Mouse (Mus musculus) midbrain, embryonic 10.5 days (tissue): ENCODE measurements around the gene Cfap99. TPM values are rescaled to one million over a fixed set of nuclear protein-coding genes. Genes with fewer than 3 reads are reported as not detected.

Experiments used
- DNase-seq: peaks from one replicate; pipeline ENCODE4 v3.0.0-alpha.2; 2017; ENCODE audit warnings: low spot score
- H3K27ac ChIP-seq: fragments of 300-500 bp; sonication (generic); replicated peaks from 2 replicates; pipeline ENCODE4 v1.5.1; 2016; ENCODE audit warnings: mild to moderate bottlenecking
- H3K27me3 ChIP-seq: fragments of 300-500 bp; sonication (generic); 2 replicates; pipeline ENCODE4 v1.6.1; 2016; ENCODE audit warnings: low read depth, mild to moderate bottlenecking; ENCODE audit not compliant: poor library complexity, severe bottlenecking
- H3K36me3 ChIP-seq: fragments of 300-500 bp; sonication (generic); 2 replicates; pipeline ENCODE4 v1.6.1; 2016; ENCODE audit warnings: mild to moderate bottlenecking, moderate library complexity
- H3K4me1 ChIP-seq: fragments of 300-500 bp; sonication (generic); 2 replicates; pipeline ENCODE4 v1.6.1; 2016
- H3K4me3 ChIP-seq: fragments of 300-500 bp; sonication (generic); 2 replicates; pipeline ENCODE4 v1.5.1; 2016; ENCODE audit warnings: mild to moderate bottlenecking, moderate library complexity
- H3K9me3 ChIP-seq: fragments of 300-500 bp; sonication (generic); replicated peaks from 2 replicates; pipeline ENCODE4 v1.6.1; 2016; ENCODE audit warnings: mild to moderate bottlenecking
- WGBS: fragments of 180-500 bp; shearing (Covaris S2); methylation state at CpG from one replicate; pipeline ENCODE4 v1.1.7; 2016; 5-methylcytosine and 5-hydroxymethylcytosine counted together
- polyA plus RNA-seq: library from polyadenylated mRNA; unstranded; fragments of >200 nt; fragmentation: Nextera tagmentation; extraction: Ambion mirVana; gene quantifications from 2 replicates; pipeline ENCODE4 v1.2.1, GENCODE M21; 2016

Gene Cfap99
- polyA plus RNA-seq = not detected in 2 replicates

- no peaks in the 10 kb centered on the region for H3K36me3 ChIP-seq
- peak within 1 kb of the TSS; percentile 78 for H3K4me3 ChIP-seq
- peak; percentile 89 for DNase-seq
- H3K9me3 ChIP-seq = no peaks in the 10 kb centered on the region
- H3K27me3 ChIP-seq = peaks cover 76% of the 10 kb centered on the region
- under 1% methylated on average over 83 of the region's 83 CpGs for WGBS
- H3K4me1 ChIP-seq = peaks cover 32% of the 10 kb centered on the region
- peak within 1 kb of the TSS; percentile 61 for H3K27ac ChIP-seq
These were observed at the start of gene Cfap99, which contains the start of gene Zfyve28 for GRCm38 (mm10) chr5:34288154-34288716. Gene Cfap99 (plus strand): TSS chr5:34288600. Gene Zfyve28 (minus strand): TSS chr5:34288449.

DNA sequence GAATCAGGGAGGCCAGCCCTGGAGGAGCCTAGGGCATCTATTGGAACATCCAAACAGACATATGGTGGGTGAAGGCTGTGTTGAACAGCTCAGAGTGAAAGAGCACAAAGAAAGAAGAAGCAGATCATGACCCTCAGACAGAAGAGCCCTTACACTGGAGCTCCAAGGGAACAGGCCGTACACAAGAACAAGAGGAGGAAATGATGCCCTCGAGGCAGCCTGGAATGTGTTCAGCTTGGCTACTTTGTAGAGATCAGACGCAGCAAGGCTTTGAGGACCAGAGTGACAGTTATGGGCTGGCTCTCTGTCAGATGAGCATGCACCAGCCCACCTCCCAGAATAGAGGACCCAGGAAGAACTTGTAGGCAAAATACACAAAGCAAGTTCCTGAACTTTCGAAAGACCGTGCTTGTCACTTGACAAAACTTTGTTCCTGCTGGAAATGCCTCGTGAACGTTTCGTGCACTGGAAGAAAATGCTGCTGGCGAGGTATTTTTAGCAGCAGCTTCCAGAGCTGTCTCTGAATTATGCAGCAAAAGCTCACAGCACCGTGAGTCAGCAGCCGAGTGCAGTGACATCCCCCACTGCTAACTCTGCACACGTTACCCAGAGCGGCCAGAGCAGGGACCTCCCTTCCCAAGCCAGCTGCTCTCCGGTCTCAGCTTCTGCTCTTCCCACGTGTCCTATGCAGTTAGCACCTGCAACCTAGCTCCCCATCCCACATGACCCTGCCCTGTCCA, 46.0 kb upstream of the Cfap99 start:
- Histone ChIP-seq H3K4me3 (no peak overlapping the region), H3K9me3 (no peaks in the 10 kb centered on the region), H3K27ac (no peak overlapping the region), H3K36me3 (no peaks in the 10 kb centered on the region), H3K27me3 (no peaks in the 10 kb centered on the region), H3K4me1 (peaks cover 11% of the 10 kb centered on the region; the same call in 1 of the 2 replicates)
- DNase-seq = no peak
- 65% methylated on average over 15 of the region's 15 CpGs for WGBS

GRCm38 (mm10) chr5:34243062-34243461, 45.3 kb upstream of the Cfap99 start:
- no peaks in the 10 kb centered on the region for H3K36me3 ChIP-seq
- H3K27ac ChIP-seq = no peak overlapping the region
- no peaks in the 10 kb centered on the region for H3K27me3 ChIP-seq
- no peak for DNase-seq
- 80% methylated on average over 5 of the region's 5 CpGs for WGBS
- H3K4me1 ChIP-seq = peaks cover 11% of the 10 kb centered on the region; the same call in 1 of the 2 replicates
- no peak overlapping the region for H3K4me3 ChIP-seq
- no peaks in the 10 kb centered on the region for H3K9me3 ChIP-seq

- Histone ChIP-seq H3K27ac (no peak overlapping the region), H3K27me3 (no peaks in the 10 kb centered on the region), H3K4me1 (peaks cover 12% of the 10 kb centered on the region), H3K36me3 (no peaks in the 10 kb centered on the region), H3K9me3 (no peaks in the 10 kb centered on the region), H3K4me3 (no peak overlapping the region)
- DNase-seq = no peak
- 93% methylated on average over 3 of the region's 3 CpGs for WGBS
These were observed 42.0 kb upstream of the Cfap99 start for GRCm38 (mm10) chr5:34246443-34246842.

GRCm38 (mm10) chr5:34249132-34249531, 39.3 kb upstream of the Cfap99 start:
- no peak overlapping the region for H3K27ac ChIP-seq
- no peak overlapping the region for H3K4me3 ChIP-seq
- 89% methylated on average over 4 of the region's 4 CpGs for WGBS
- H3K27me3 ChIP-seq = no peaks in the 10 kb centered on the region
- no peaks in the 10 kb centered on the region for H3K9me3 ChIP-seq
- DNase-seq = no peak
- H3K4me1 ChIP-seq = peaks cover 22% of the 10 kb centered on the region
- H3K36me3 ChIP-seq = no peaks in the 10 kb centered on the region

DNA sequence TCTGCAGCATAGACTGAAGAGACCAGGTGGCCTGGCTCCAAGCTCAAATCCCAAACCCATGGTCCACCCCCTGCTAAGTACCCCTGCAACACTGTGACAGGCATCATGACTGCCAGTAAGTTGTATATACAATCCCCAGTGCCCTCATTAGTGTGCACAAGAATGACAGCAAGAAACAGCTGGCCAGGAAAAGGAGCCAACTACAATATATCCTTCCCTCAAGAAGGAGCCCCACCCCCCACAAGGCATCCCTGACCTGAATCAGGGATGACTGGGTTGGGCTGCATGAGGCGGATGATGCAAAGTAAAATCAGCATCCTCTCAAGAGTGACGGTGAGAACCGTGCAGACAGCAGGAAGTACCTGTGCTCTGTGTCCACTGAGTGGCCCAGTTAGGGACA, 38.3 kb upstream of the Cfap99 start:
- Histone ChIP-seq H3K4me1 (peaks cover 22% of the 10 kb centered on the region), H3K27me3 (no peaks in the 10 kb centered on the region), H3K27ac (no peak overlapping the region), H3K9me3 (no peaks in the 10 kb centered on the region), H3K4me3 (no peak overlapping the region), H3K36me3 (no peaks in the 10 kb centered on the region)
- 87% methylated on average over 3 of the region's 3 CpGs for WGBS
- DNase-seq = no peak

DNA sequence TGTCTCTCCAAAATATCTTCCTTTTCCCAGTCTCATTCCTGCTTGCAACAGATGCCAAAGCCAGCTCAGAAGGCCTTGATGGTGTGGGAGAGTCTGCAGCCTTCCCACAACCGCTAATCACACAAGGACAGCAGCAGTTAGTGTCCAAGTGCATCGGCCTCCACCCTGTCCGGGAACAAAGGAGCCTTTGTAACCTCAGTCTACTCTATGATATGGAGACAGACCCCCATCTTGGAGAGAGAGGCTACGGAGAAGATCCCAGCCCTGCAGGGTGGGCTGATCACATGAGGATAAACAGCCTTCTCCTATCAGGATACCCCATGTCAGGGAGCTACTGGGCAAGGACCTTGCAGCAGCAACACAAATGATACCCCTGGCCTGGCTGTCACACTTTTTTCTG, 36.6 kb upstream of the Cfap99 start:
- peak overlapping the region; percentile 39; the same call in 1 of the 2 replicates for H3K27ac ChIP-seq
- DNase-seq = no peak
- H3K36me3 ChIP-seq = no peaks in the 10 kb centered on the region
- no peaks in the 10 kb centered on the region for H3K27me3 ChIP-seq
- H3K4me3 ChIP-seq = no peak overlapping the region
- H3K4me1 ChIP-seq = peaks cover 22% of the 10 kb centered on the region
- H3K9me3 ChIP-seq = no peaks in the 10 kb centered on the region
- WGBS = 78% methylated on average over 4 of the region's 4 CpGs

GRCm38 (mm10) chr5:34252307-34252966, 36.0 kb upstream of the Cfap99 start:
- Histone ChIP-seq H3K4me3 (no peak overlapping the region), H3K36me3 (no peaks in the 10 kb centered on the region), H3K4me1 (peaks cover 22% of the 10 kb centered on the region), H3K27ac (peak overlapping the region; percentile 47), H3K27me3 (no peaks in the 10 kb centered on the region), H3K9me3 (no peaks in the 10 kb centered on the region)
- no peak for DNase-seq
- WGBS = 75% methylated on average over 4 of the region's 4 CpGs

DNA sequence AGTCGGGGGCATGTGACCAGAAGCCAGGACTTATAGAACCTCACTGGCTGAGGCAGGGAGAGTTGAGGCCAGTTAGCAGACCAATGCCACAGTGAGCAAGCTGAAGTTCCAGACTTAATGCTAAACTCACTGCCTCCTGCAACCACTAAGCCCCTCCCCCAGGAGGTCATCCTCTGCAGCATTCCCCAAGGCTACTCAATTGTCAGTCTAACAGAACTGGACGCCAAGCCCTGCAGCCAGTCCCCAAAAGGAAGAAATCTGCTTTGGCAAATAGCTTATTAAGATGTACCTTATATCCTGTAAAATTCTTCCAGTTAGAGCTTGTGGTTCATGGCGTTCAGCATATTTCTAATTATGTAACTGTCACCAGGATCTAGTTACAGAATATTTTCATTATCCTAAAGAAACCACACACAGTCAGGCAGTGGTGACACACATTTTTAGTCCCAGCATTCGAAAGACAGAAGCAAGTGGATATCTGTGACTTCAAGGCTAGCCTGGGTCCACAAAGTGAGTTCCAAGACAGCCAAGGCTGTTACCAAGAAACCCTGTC, 35.4 kb upstream of the Cfap99 start:
- 54% methylated on average over 4 of the region's 4 CpGs for WGBS
- Histone ChIP-seq H3K27ac (peak overlapping the region; percentile 47), H3K36me3 (no peaks in the 10 kb centered on the region), H3K4me3 (no peak overlapping the region), H3K27me3 (no peaks in the 10 kb centered on the region), H3K4me1 (peaks cover 25% of the 10 kb centered on the region), H3K9me3 (no peaks in the 10 kb centered on the region)
- no peak for DNase-seq

DNA sequence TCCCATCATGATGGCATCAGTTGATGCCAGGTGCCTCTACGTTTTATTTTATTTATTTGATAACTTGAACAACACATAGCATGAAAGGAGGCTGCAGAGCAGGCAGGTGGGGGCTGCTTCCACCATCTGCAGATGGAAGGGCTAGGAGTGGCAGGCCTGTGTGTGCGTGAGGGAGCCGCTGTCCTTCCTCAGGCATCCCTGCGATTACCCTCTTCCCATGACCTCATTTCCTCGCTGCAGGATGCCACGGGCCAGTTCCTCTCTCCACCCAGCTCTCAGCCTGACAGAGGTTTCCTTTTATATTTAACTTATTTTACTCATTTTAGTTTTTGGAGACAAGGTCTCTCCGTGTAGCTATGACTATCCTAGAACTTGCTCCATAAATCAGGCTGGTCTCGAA, 34.1 kb upstream of the Cfap99 start:
- H3K4me1 ChIP-seq = peaks cover 29% of the 10 kb centered on the region
- WGBS = 83% methylated on average over 8 of the region's 8 CpGs
- no peak overlapping the region for H3K27ac ChIP-seq
- no peaks in the 10 kb centered on the region for H3K9me3 ChIP-seq
- H3K36me3 ChIP-seq = no peaks in the 10 kb centered on the region
- H3K4me3 ChIP-seq = no peak overlapping the region
- DNase-seq = no peak
- H3K27me3 ChIP-seq = no peaks in the 10 kb centered on the region

DNA sequence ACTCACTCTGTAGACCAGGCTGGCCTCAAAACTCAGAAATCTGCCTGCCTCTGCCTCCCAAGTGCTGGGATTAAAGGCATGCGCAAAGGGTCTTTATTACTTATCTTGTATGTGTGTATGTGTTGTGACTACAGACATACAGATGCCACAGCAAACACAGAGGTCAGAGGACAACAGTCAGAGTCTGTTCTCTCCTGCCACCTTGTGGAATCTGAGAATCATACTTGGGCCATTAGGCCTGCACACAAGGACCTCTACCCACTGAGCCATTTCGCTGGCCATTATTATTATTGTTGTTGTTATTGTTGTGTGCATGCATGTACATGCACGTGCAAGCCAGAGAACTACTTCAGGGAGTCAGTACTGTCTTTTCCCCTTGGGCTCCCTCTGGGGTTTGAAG, 33.2 kb upstream of the Cfap99 start:
- no peaks in the 10 kb centered on the region for H3K9me3 ChIP-seq
- H3K4me1 ChIP-seq = peaks cover 29% of the 10 kb centered on the region
- DNase-seq = no peak
- H3K27me3 ChIP-seq = no peaks in the 10 kb centered on the region
- no peak overlapping the region for H3K4me3 ChIP-seq
- H3K27ac ChIP-seq = no peak overlapping the region
- no peaks in the 10 kb centered on the region for H3K36me3 ChIP-seq
- WGBS = 88% methylated on average over 3 of the region's 3 CpGs

DNA sequence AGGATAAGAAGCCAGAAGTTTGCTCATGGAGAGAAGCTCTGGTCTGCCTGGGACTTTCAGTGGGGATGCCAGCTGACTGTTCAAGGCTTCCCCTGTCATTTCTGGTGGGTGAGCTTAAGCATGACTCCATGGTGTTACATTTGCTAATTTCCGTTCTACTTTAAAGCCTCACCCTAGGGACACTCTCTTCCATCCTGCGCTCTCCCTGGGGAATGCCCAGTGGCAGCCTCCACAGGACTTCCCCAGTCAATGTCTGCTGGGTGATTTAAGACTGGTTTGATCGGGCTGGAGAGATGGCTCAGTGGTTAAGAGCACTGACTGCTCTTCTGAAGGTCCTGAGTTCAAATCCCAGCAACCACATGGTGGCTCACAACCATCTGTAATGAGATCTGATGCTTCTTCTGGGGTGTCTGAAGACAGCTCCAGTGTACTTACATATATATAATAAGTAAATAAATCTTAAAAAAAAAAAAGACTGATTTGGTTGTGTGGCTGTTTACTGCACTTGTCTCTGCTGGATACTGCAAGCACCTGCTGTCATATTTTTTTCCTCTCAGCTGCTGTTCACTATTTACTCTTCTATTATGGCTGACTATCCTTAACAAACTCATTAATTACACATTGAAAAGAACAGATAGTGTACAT, 29.1 kb upstream of the Cfap99 start:
- Histone ChIP-seq H3K27me3 (no peaks in the 10 kb centered on the region), H3K9me3 (no peaks in the 10 kb centered on the region), H3K4me3 (no peak overlapping the region), H3K4me1 (peaks cover 7% of the 10 kb centered on the region; the same call in 1 of the 2 replicates), H3K27ac (no peak overlapping the region), H3K36me3 (no peaks in the 10 kb centered on the region)
- no peak for DNase-seq
- 71% methylated on average over 3 of the region's 3 CpGs for whole genome bisulfite sequencing
